Mouse (Mus musculus) heart, embryonic 15.5 days (tissue): Measurements from ENCODE around the gene Olfr1354. TPM values are rescaled to one million over a fixed set of nuclear protein-coding genes. Genes with fewer than 3 reads are reported as not detected.
"Not testable (repeated sequence)": the region's sequence is repeated elsewhere in the genome, so short reads cannot be mapped to it uniquely, and the experiment has no call there.

Source experiments
- ATAC-seq: fragments of 200-750 bp; cut with Nextera tagmentation; replicated peaks from 2 replicates; pipeline ENCODE4 v1.8.0; 2017; ENCODE audit warnings: low read depth, moderate TSS enrichment; ENCODE audit not compliant: insufficient number of reproducible peaks, insufficient read depth, low FRiP score
- H3K27ac ChIP-seq: fragments of 300-500 bp; sonication (generic); 2 replicates; pipeline ENCODE4 v1.5.1; 2015; ENCODE audit warnings: mild to moderate bottlenecking, inconsistent platforms
- H3K27me3 ChIP-seq: fragments of 300-500 bp; sonication (generic); 2 replicates; pipeline ENCODE4 v1.6.1; 2015; ENCODE audit warnings: inconsistent platforms
- H3K36me3 ChIP-seq: fragments of 300-500 bp; sonication (generic); 2 replicates; pipeline ENCODE4 v1.6.1; 2015; ENCODE audit warnings: mild to moderate bottlenecking, inconsistent platforms
- H3K4me1 ChIP-seq: fragments of 300-500 bp; sonication (generic); replicated peaks from 2 replicates; pipeline ENCODE4 v1.6.1; 2015; ENCODE audit warnings: inconsistent platforms
- H3K4me2 ChIP-seq: fragments of 300-500 bp; sonication (generic); 2 replicates; pipeline ENCODE4 v1.6.1; 2015; ENCODE audit warnings: inconsistent platforms, mild to moderate bottlenecking, moderate library complexity
- H3K4me3 ChIP-seq: fragments of 300-500 bp; sonication (generic); 2 replicates; pipeline ENCODE4 v1.5.1; 2015; ENCODE audit warnings: mild to moderate bottlenecking, inconsistent platforms
- H3K9ac ChIP-seq: fragments of 300-500 bp; sonication (generic); 2 replicates; pipeline ENCODE4 v1.6.1; 2015; ENCODE audit warnings: mild to moderate bottlenecking, inconsistent platforms
- H3K9me3 ChIP-seq: fragments of 300-500 bp; sonication (generic); replicated peaks from 2 replicates; pipeline ENCODE4 v1.6.1; 2016; ENCODE audit warnings: inconsistent platforms
- WGBS: fragments of 180-500 bp; shearing (Covaris S2); methylation state at CpG from one replicate; pipeline ENCODE4 v1.1.7; 2015; ENCODE audit warnings: mixed read lengths; 5-methylcytosine and 5-hydroxymethylcytosine counted together
- polyA plus RNA-seq: library from polyadenylated mRNA; unstranded; fragments of >200 nt; fragmentation: Nextera tagmentation; extraction: Ambion mirVana; gene quantifications from 2 replicates; pipeline ENCODE4 v1.2.1, GENCODE M21; 2015

Gene Olfr1354
- not detected in 2 replicates for polyA plus RNA-seq

DNA sequence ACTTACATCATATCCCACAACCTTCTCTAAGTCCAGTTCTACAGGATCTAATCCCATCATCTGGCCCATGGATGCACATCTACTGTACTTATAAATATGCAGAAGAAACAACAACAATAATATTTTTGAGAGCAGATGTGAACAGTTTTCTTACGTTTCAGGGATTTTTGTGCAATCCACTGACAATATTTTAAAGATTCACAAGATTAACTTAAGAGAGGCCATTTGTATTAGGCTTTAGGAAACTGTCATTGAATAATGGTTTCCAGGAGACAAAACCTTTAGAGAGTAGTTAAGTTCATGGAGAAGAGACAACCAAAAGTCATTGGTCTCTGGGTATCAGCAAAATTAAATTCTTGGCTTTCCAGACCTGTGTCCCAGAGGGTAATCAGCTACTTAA, at the start of gene Olfr1354:
TSS of gene Olfr1354 (plus strand) at position 301 of the 400 bp plus-strand sequence.
- WGBS, result 77% methylated on average over 1 of the region's 1 CpGs
- H3K27me3 ChIP-seq, H3K27ac ChIP-seq, H3K4me2 ChIP-seq, H3K36me3 ChIP-seq, ATAC-seq, H3K4me1 ChIP-seq, H3K9me3 ChIP-seq, H3K9ac ChIP-seq, H3K4me3 ChIP-seq: not testable (repeated sequence)

DNA sequence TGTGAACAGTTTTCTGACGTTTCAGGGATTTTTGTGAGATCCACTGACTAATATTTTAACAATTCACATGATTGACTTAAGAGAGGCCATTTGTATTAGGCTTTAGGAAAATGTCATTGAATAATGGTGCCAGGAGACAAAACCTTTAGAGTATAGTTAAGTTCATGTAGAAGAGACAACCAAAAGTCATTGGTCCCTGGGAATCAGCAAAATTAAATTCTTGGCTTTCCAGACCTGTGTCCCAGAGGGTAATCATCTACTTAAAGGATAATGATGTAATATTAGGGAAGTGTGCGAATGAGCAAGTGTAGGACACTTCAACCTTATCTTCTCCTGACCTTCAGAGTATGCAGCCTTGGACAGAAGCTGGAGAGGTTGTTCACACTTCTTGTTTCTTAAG, 37.7 kb upstream of the Olfr1354 start, which contains the start of gene Olfr1355:
TSS of gene Olfr1355 (plus strand) at position 301 of the 400 bp plus-strand sequence.
- Histone ChIP-seq H3K27me3 (no peaks in the 10 kb centered on the region), H3K9me3 (no peaks in the 10 kb centered on the region; the same call in 1 of the 2 replicates), H3K9ac (no peak within 1 kb of the TSS), H3K4me2 (no peak within 1 kb of the TSS), H3K4me3 (no peak within 1 kb of the TSS), H3K27ac (no peak within 1 kb of the TSS), H3K4me1 (no peaks in the 10 kb centered on the region), H3K36me3 (no peaks in the 10 kb centered on the region)
- WGBS, result 43% methylated on average over 2 of the region's 2 CpGs
- no peak for ATAC-seq

DNA sequence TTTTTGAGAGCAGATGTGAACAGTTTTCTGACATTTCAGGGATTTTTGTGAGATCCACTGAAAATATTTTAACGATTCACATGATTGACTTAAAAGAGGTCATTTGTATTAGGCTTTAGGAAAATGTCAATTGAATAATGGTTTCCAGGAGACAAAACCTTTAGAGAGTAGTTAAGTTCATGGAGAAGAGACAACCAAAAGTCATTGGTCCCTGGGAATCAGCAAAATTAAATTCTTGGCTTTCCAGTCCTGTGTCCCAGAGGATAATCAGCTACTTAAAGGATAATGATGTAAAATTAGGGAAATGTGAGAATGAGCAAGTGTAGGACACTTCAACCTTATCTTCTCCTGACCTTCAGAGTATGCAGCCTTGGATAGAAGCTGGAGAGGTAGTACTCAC, 37.4 kb downstream of the Olfr1354 start, which contains the start of gene Olfr8:
TSS of gene Olfr8 (plus strand) at position 301 of the 400 bp plus-strand sequence.
- not testable (repeated sequence) for H3K9me3 ChIP-seq, H3K4me2 ChIP-seq, H3K27me3 ChIP-seq, H3K36me3 ChIP-seq, H3K9ac ChIP-seq, ATAC-seq, H3K27ac ChIP-seq, H3K4me3 ChIP-seq, H3K4me1 ChIP-seq
- 79% methylated on average over 1 of the region's 1 CpGs for WGBS

DNA sequence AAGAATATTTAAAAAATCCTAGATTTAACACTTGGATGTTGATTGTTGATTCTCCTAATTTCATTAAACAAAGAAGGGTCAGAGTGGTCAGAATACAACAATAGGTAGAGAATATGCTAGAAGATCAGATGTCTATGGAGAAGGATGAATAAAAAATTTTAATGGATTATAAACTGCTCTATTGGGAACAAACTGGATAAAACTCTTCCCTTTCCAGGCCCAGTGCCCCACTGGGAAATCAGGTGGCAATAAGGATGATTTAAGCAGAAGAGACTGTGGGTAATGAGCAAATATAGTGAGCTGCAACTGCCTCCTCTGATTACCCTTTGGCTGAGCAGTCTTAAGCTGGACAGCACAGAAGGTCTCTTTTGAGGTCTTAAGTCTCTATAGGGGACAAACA, 50.0 kb downstream of the Olfr1354 start, which contains the start of gene Olfr1353:
TSS of gene Olfr1353 (plus strand) at position 301 of the 400 bp plus-strand sequence.
- H3K9me3 ChIP-seq, H3K4me1 ChIP-seq, H3K4me3 ChIP-seq, ATAC-seq, H3K9ac ChIP-seq, H3K4me2 ChIP-seq, H3K27ac ChIP-seq, H3K27me3 ChIP-seq, H3K36me3 ChIP-seq: not testable (repeated sequence)

Other genes starting within 250 kb of the Olfr1354 start
- gene Casp14, start 194.9 kb upstream of the Olfr1354 start, polyA plus RNA-seq, result not detected in 2 replicates
- not detected in 2 replicates for gene Ccdc105, start 160.1 kb upstream of the Olfr1354 start, polyA plus RNA-seq
- gene Slc1a6, start 132.7 kb upstream of the Olfr1354 start, polyA plus RNA-seq, result 0.47 and 0.76 TPM in 2 replicates
- not detected in 2 replicates for gene Olfr1356, start 61.0 kb upstream of the Olfr1354 start, polyA plus RNA-seq
- gene Olfr1355, start 37.6 kb upstream of the Olfr1354 start, polyA plus RNA-seq, result not detected in 2 replicates
- gene Olfr8, start 37.5 kb downstream of the Olfr1354 start, polyA plus RNA-seq, result not detected in 2 replicates
- not detected in 2 replicates for gene Olfr1353, start 50.1 kb downstream of the Olfr1354 start, polyA plus RNA-seq
- not detected in 2 replicates for gene Olfr1352, start 67.9 kb downstream of the Olfr1354 start, polyA plus RNA-seq
- not detected in 2 replicates for gene Olfr1351, start 99.3 kb downstream of the Olfr1354 start, polyA plus RNA-seq
- 0.11 TPM in 1 of 2 replicates, not detected in the other for gene Olfr57, start 115.6 kb downstream of the Olfr1354 start, polyA plus RNA-seq
- 14.8 and 16.2 TPM in 2 replicates for gene 2610008E11Rik, start 184.4 kb downstream of the Olfr1354 start, polyA plus RNA-seq
- not detected in 2 replicates for gene Vmn2r80, start 235.6 kb downstream of the Olfr1354 start, polyA plus RNA-seq